In genomic region chr7:116379181-116379580, GRCm38 (mm10) we compare ENCODE assay signal across 6 mouse cellular contexts. TPM values are rescaled to one million over a fixed set of nuclear protein-coding genes. Genes with fewer than 3 reads are reported as not detected.
DNase-seq lines count a peak whose midpoint lies in the region; ATAC-seq and TF ChIP-seq lines count a peak whose summit lies in the region.
"Not testable (repeated sequence)": the region's sequence is repeated elsewhere in the genome, so short reads cannot be mapped to it uniquely, and the experiment has no call there.

No protein-coding gene starts in this region.

- peak; percentile 17; the same call in 1 of the 2 replicates for TF ChIP-seq CTCF in intestine, postnatal 0 days (IDR thresholded peaks at IDR 0.05; ENCODE audit: low read depth)

- not testable (repeated sequence) for H3K9me3 ChIP-seq in intestine, postnatal 0 days (ENCODE audit: control insufficient read depth)

- peaks cover 17% of the 10 kb centered on the region for H3K36me3 ChIP-seq in intestine, postnatal 0 days (ENCODE audit: control insufficient read depth, insufficient read depth)
- H3K36me3 ChIP-seq in splenic B cell, adult 2 months (ENCODE audit: control insufficient read depth, insufficient read depth, low read length, poor library complexity, severe bottlenecking) = not testable (repeated sequence)

- H3K4me1 ChIP-seq in intestine, postnatal 0 days (replicated peaks; ENCODE audit: control insufficient read depth, insufficient read depth, low read length) = not testable (repeated sequence)

- not testable (repeated sequence) for ATAC-seq in intestine, postnatal 0 days

- H3K27me3 ChIP-seq in intestine, postnatal 0 days (replicated peaks; ENCODE audit: control insufficient read depth, insufficient read depth, low read length); splenic B cell, adult 2 months (ENCODE audit: control insufficient read depth, insufficient read depth, low read length, poor library complexity, severe bottlenecking): not testable (repeated sequence)

- H3K27ac ChIP-seq in intestine, postnatal 0 days (ENCODE audit: low read depth, low read length) = not testable (repeated sequence)

- peak; percentile 3 to 12 for DNase-seq in B cell, adult 2 months
- DNase-seq in ES-CJ7 (ENCODE audit: low read depth, low spot score) (peak; percentile 60), NIH3T3 (ENCODE audit: low read depth) (peak; percentile 3), ZHBTc4 (ENCODE audit: low read depth, low spot score) (peak; percentile 63)
- DNase-seq in splenic B cell, adult 2 months (ENCODE audit: low read depth, low spot score) = peak; percentile 4

- not testable (repeated sequence) for H3K9ac ChIP-seq in intestine, postnatal 0 days (ENCODE audit: low read depth, low read length)

- 88% methylated on average over 6 of the region's 6 CpGs for WGBS in intestine, postnatal 0 days

- H3K4me3 ChIP-seq in intestine, postnatal 0 days (ENCODE audit: low read depth, low read length) = not testable (repeated sequence)

- H3K4me2 ChIP-seq in intestine, postnatal 0 days (replicated peaks; ENCODE audit: low read depth) = not testable (repeated sequence)

RNA-seq across cellular contexts. Expression of gene Rps13, which starts 45.2 kb away (rescaled TPM):
- 471 and 493 TPM in 2 replicates for polyA plus RNA-seq in intestine, postnatal 0 days (2015; fragmentation: Nextera tagmentation; extraction: Ambion mirVana)

Comparison
In these comparisons a context has a peak if more than half of its experiments do, and no peak if none do; other contexts are left out.
1. DNase-seq: peak in every context shown above with its lines; median percentile 63 in ZHBTc4; 60 in ES-CJ7; 8 in B cell, adult 2 months; 4 in splenic B cell, adult 2 months; 3 in NIH3T3.